In the genomic region with DNA sequence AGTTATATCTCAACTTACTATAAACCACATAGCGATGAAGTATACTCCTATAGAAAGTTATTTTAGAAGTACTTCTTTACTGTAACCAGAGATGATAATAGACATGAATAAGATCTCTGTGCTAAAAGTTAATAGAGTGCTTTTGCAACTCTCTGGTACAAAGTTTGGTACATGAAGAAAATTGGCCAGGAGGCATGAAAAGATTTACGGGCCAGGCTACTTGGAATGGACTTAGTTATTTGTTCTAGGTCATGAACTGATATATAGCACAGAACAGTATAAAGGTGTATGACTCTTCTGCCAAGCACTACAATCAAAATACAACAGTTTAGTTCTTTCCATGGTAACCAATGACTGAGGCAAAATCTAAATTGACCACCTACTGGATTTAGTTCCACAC, we compare ENCODE assay signal across 9 mouse cellular contexts. TPM values are rescaled to one million over a fixed set of nuclear protein-coding genes. Genes with fewer than 3 reads are reported as not detected.
DNase-seq lines count a peak whose midpoint lies in the region; ATAC-seq lines count a peak whose summit lies in the region.
"Had no signal": no experiment of that assay in that cellular context is flagged by ENCODE, and none has a peak within 500 bp of the region (broad histone marks: within the 10 kb centered on the region; RNA-seq: fewer than 3 reads in every experiment).

No protein-coding gene starts in this region.

- no peaks in the 10 kb centered on the region for H3K36me3 ChIP-seq in heart, embryonic 13.5 days
- H3K36me3 ChIP-seq in lung, embryonic 15.5 days: no peaks in the 10 kb centered on the region
- no peaks in the 10 kb centered on the region for H3K36me3 ChIP-seq in intestine, embryonic 16.5 days (ENCODE audit: control insufficient read depth, insufficient read depth, low read length)
- no peaks in the 10 kb centered on the region for H3K36me3 ChIP-seq in neural tube, embryonic 13.5 days

- no peaks in the 10 kb centered on the region for H3K27me3 ChIP-seq in heart, embryonic 13.5 days (replicated peaks)
- no peaks in the 10 kb centered on the region for H3K27me3 ChIP-seq in lung, embryonic 15.5 days
- H3K27me3 ChIP-seq in intestine, embryonic 16.5 days (replicated peaks; ENCODE audit: control insufficient read depth, insufficient read depth, low read length): no peaks in the 10 kb centered on the region
- no peaks in the 10 kb centered on the region for H3K27me3 ChIP-seq in neural tube, embryonic 13.5 days

- ATAC-seq in heart, embryonic 13.5 days (ENCODE audit: extremely low read depth, insufficient number of reproducible peaks, low FRiP score, low TSS enrichment): no peak
- no peak for ATAC-seq in lung, embryonic 15.5 days (ENCODE audit: borderline replicate concordance, extremely low read depth, low FRiP score, low TSS enrichment)
- no peak for ATAC-seq in intestine, embryonic 16.5 days
- no peak for ATAC-seq in neural tube, embryonic 13.5 days (ENCODE audit: low read depth)

- no peak overlapping the region for H3K9ac ChIP-seq in heart, embryonic 13.5 days
- H3K9ac ChIP-seq in lung, embryonic 15.5 days: no peak overlapping the region
- no peak overlapping the region for H3K9ac ChIP-seq in intestine, embryonic 16.5 days (ENCODE audit: low read depth, low read length)
- no peak overlapping the region for H3K9ac ChIP-seq in neural tube, embryonic 13.5 days

- no peak for DNase-seq in heart, adult 9 months (ENCODE audit: low spot score in 2 of 2)
- no peak for DNase-seq in lung, postnatal 10 days
- DNase-seq in Muller cell, postnatal 12 days (ENCODE audit: inconsistent ontology term): no peak
- no peak for DNase-seq in spleen, postnatal 10 days (ENCODE audit: low spot score in 2 of 2)

- H3K4me2 ChIP-seq in heart, embryonic 13.5 days: peak overlapping the region; percentile 68
- peak overlapping the region; percentile 57; the same call in 1 of the 2 replicates for H3K4me2 ChIP-seq in lung, embryonic 15.5 days
- peak overlapping the region; percentile 52; the same call in 1 of the 2 replicates for H3K4me2 ChIP-seq in intestine, embryonic 16.5 days (ENCODE audit: low read depth, low read length)
- peak overlapping the region; percentile 57 for H3K4me2 ChIP-seq in neural tube, embryonic 13.5 days

- no peaks in the 10 kb centered on the region for H3K9me3 ChIP-seq in heart, embryonic 13.5 days
- no peaks in the 10 kb centered on the region for H3K9me3 ChIP-seq in lung, embryonic 15.5 days
- H3K9me3 ChIP-seq in intestine, embryonic 16.5 days (ENCODE audit: control insufficient read depth, low read length): no peaks in the 10 kb centered on the region
- no peaks in the 10 kb centered on the region for H3K9me3 ChIP-seq in neural tube, embryonic 13.5 days

- no peak overlapping the region for H3K4me3 ChIP-seq in heart, embryonic 13.5 days
- peak overlapping the region; percentile 56 for H3K4me3 ChIP-seq in lung, embryonic 15.5 days
- H3K4me3 ChIP-seq in intestine, embryonic 16.5 days (ENCODE audit: low read length): no peak overlapping the region
- peak overlapping the region; percentile 56; the same call in 1 of the 2 replicates for H3K4me3 ChIP-seq in neural tube, embryonic 13.5 days

- 85% methylated on average over 2 of the region's 2 CpGs for WGBS in heart, embryonic 13.5 days
- WGBS in lung, embryonic 15.5 days: 82% methylated on average over 2 of the region's 2 CpGs
- WGBS in intestine, embryonic 16.5 days: 88% methylated on average over 2 of the region's 2 CpGs
- WGBS in neural tube, embryonic 13.5 days: 96% methylated on average over 2 of the region's 2 CpGs

- H3K4me1 ChIP-seq in heart, embryonic 13.5 days: peaks cover 12% of the 10 kb centered on the region
- H3K4me1 ChIP-seq in lung, embryonic 15.5 days: peaks cover 4% of the 10 kb centered on the region; the same call in 1 of the 2 replicates
- H3K4me1 ChIP-seq in intestine, embryonic 16.5 days (ENCODE audit: control insufficient read depth, insufficient read depth, low read length): no peaks in the 10 kb centered on the region; the same call in 1 of the 2 replicates
- H3K4me1 ChIP-seq in neural tube, embryonic 13.5 days (replicated peaks): peaks cover 13% of the 10 kb centered on the region

- no peak overlapping the region for H3K27ac ChIP-seq in heart, embryonic 13.5 days (replicated peaks)
- H3K27ac ChIP-seq in lung, embryonic 15.5 days: no peak overlapping the region
- no peak overlapping the region for H3K27ac ChIP-seq in intestine, embryonic 16.5 days (ENCODE audit: low read length)
- no peak overlapping the region for H3K27ac ChIP-seq in neural tube, embryonic 13.5 days (replicated peaks)

RNA-seq across cellular contexts. Expression of gene Mospd2, which starts 1.3 kb away (rescaled TPM):
- 8.7 and 10.8 TPM in 2 replicates for polyA plus RNA-seq in heart, embryonic 13.5 days (2015; fragmentation: Nextera tagmentation; extraction: Ambion mirVana)
- 20.0 and 20.6 TPM in 2 replicates for polyA plus RNA-seq in lung, embryonic 15.5 days (2015; fragmentation: Nextera tagmentation; extraction: Ambion mirVana)
- 21.1 and 21.6 TPM in 2 replicates for polyA plus RNA-seq in intestine, embryonic 16.5 days (2015; fragmentation: Nextera tagmentation; extraction: Ambion mirVana)
- polyA plus RNA-seq in neural tube, embryonic 13.5 days (2015; fragmentation: Nextera tagmentation; extraction: Ambion mirVana): 17.7 and 19.1 TPM in 2 replicates

RNA-seq across cellular contexts. Expression of gene Fancb, which starts 1.5 kb away (rescaled TPM):
- polyA plus RNA-seq in heart, embryonic 13.5 days (2015; fragmentation: Nextera tagmentation; extraction: Ambion mirVana): 5.2 and 5.7 TPM in 2 replicates
- 12.4 and 12.7 TPM in 2 replicates for polyA plus RNA-seq in lung, embryonic 15.5 days (2015; fragmentation: Nextera tagmentation; extraction: Ambion mirVana)
- polyA plus RNA-seq in intestine, embryonic 16.5 days (2015; fragmentation: Nextera tagmentation; extraction: Ambion mirVana): 6.9 and 7.2 TPM in 2 replicates
- 2.5 and 3.3 TPM in 2 replicates for polyA plus RNA-seq in neural tube, embryonic 13.5 days (2015; fragmentation: Nextera tagmentation; extraction: Ambion mirVana)

RNA-seq across cellular contexts. Expression of gene Gm17604, which starts 25.8 kb away (rescaled TPM):
- not detected in 2 replicates for polyA plus RNA-seq in heart, embryonic 13.5 days (2015; fragmentation: Nextera tagmentation; extraction: Ambion mirVana)
- polyA plus RNA-seq in lung, embryonic 15.5 days (2015; fragmentation: Nextera tagmentation; extraction: Ambion mirVana): not detected in 2 replicates
- polyA plus RNA-seq in intestine, embryonic 16.5 days (2015; fragmentation: Nextera tagmentation; extraction: Ambion mirVana): not detected in 2 replicates
- not detected in 2 replicates for polyA plus RNA-seq in neural tube, embryonic 13.5 days (2015; fragmentation: Nextera tagmentation; extraction: Ambion mirVana)
- polyA plus RNA-seq: testis, adult 2 months had no signal

Comparison
In these comparisons a context has a peak if more than half of its experiments do, and no peak if none do; other contexts are left out.
1. H3K4me3 ChIP-seq: peak in lung, embryonic 15.5 days (single experiment) and neural tube, embryonic 13.5 days (single experiment); none in heart, embryonic 13.5 days (single experiment) and intestine, embryonic 16.5 days (single experiment).
2. Peak in every context shown above with its lines, with median percentiles within 50 percentile points of each other: H3K4me2 ChIP-seq.